Mouse (Mus musculus) spleen, embryonic (tissue): ENCODE results near the gene Zfp13.
"Not testable (repeated sequence)": the region's sequence is repeated elsewhere in the genome, so short reads cannot be mapped to it uniquely, and the experiment has no call there.

Source experiments
- CTCF ChIA-PET: fragments of 350-600 bp; sonication (Branson Sonifier 250); formaldehyde crosslinking; loops from one replicate; lab custom pipeline; 2022; lab: Charles Lee

Zfp13 gene

GRCm38 (mm10) chr17:23535046-23535788 is 64.1 kb downstream of the Zfp13 start:
- CTCF ChIA-PET, result not testable (repeated sequence)

GRCm38 (mm10) chr17:23533591-23534490 is 65.4 kb downstream of the Zfp13 start:
- CTCF ChIA-PET, result not testable (repeated sequence)

- CTCF ChIA-PET, result not testable (repeated sequence)
Observed at GRCm38 (mm10) chr17:23531408-23531807, 67.9 kb downstream of the Zfp13 start.
